In the genomic region with DNA sequence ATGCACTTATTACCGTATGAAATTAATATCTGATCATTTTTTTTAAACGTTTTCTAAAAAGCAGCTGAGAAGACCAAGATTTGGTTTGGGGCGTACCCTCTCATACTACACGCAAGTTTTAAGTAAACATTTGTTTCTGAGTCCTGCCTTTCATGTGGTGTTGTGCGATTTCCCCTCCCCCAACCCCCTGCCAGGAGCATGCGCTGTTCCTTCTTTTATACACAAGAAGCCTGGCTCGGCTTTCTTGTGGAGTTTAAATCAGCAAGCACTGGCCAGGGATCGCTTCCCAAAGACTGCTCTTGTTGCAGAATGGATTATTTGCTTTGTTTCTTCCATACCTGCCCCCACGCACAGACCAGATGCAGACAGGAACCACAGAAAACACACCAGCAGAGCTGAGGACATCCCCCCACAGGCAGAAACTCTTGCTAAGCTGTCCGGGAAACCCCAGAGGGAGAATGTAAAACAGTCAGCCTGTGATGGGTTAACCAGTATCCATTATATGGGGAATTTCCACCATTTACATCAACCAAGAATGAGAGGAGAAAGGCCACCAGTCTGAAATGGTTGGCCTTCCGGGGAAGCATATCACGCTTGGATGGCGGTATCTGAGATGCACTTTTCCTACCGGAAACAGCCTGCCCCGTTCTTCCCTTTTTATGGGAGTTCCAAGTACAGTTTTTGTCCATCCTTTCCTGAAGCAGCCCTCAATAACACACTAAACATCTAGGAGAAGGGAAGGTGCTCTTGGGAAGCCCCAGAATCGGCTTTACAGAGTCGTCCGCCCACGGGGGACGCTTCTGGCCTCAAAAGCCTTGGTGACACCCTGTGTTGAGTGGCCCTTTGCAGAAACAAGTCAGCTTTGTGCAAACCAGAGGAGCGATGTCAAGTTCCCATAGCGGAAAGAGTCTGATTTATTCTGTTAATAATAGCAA, we compare ENCODE assay signal across 9 mouse cellular contexts.
DNase-seq lines count a peak whose midpoint lies in the region; ATAC-seq and TF ChIP-seq lines count a peak whose summit lies in the region.
"Had no signal": no experiment of that assay in that cellular context is flagged by ENCODE, and none has a peak within 500 bp of the region (broad histone marks: within the 10 kb centered on the region; RNA-seq: fewer than 3 reads in every experiment).

No protein-coding gene starts in this region.

- no peaks in the 10 kb centered on the region for H3K27me3 ChIP-seq in kidney, adult 2 months (replicated peaks; ENCODE audit: control insufficient read depth, insufficient read depth, low read length)
- no peaks in the 10 kb centered on the region for H3K27me3 ChIP-seq in splenic B cell, adult 2 months (ENCODE audit: control insufficient read depth, insufficient read depth, low read length, poor library complexity, severe bottlenecking)

- DNase-seq in kidney, adult 2 months: no peak
- no peak for DNase-seq in kidney, adult 9 months
- DNase-seq in splenic B cell, adult 2 months (ENCODE audit: low read depth, low spot score): peak; percentile 42
- DNase-seq in cerebellum, postnatal 4 days (ENCODE audit: low spot score in 2 of 2): no peak
- DNase-seq in adrenal gland, postnatal 14 days: no peak
- DNase-seq: embryo, embryonic 11 days; layer of hippocampus, adult 9-11 months had no signal

- peak; percentile 30 for ATAC-seq in CD4-positive, CD25-positive, alpha-beta regulatory T cell, adult 4 months

- H3K4me3 ChIP-seq in kidney, adult 2 months (ENCODE audit: insufficient read depth, low read depth, low read length): no peak overlapping the region
- no peak overlapping the region for H3K4me3 ChIP-seq in bone marrow macrophage, adult 2 months (ENCODE audit: insufficient read depth, low read length)

- WGBS in kidney, adult 2 months: 90% methylated on average over 22 of the region's 22 CpGs

- no peaks in the 10 kb centered on the region for H3K36me3 ChIP-seq in kidney, adult 2 months (ENCODE audit: control insufficient read depth, insufficient read depth, low read length)
- H3K36me3 ChIP-seq in splenic B cell, adult 2 months (ENCODE audit: control insufficient read depth, insufficient read depth, low read length, poor library complexity, severe bottlenecking): no peaks in the 10 kb centered on the region

- H3K4me1 ChIP-seq in kidney, adult 2 months (ENCODE audit: control insufficient read depth, insufficient read depth, low read length): peaks cover 24% of the 10 kb centered on the region
- peaks cover 54% of the 10 kb centered on the region for H3K4me1 ChIP-seq in bone marrow macrophage, adult 2 months (ENCODE audit: control insufficient read depth, insufficient read depth, low read length)

- peak overlapping the region; percentile 26; the same call in 1 of the 2 replicates for H3K27ac ChIP-seq in kidney, adult 2 months (ENCODE audit: insufficient read depth, low read depth, low read length)
- H3K27ac ChIP-seq in bone marrow macrophage, adult 2 months (ENCODE audit: insufficient read depth, low read depth, low read length): peak overlapping the region; percentile 70; the same call in 1 of the 2 replicates

- TF ChIP-seq POLR2A in kidney, adult 2 months (IDR thresholded peaks at IDR 0.05; ENCODE audit: low read depth, low read length): no peak
- TF ChIP-seq POLR2A in bone marrow macrophage, adult 2 months (IDR thresholded peaks at IDR 0.05; ENCODE audit: borderline replicate concordance, low read depth, low read length): no peak

- no peak for TF ChIP-seq CTCF in kidney, adult 2 months (conservative IDR thresholded peaks at IDR 0.05; ENCODE audit: insufficient read depth, insufficient read length, low read depth, low read length)
- TF ChIP-seq CTCF in bone marrow macrophage, adult 2 months (IDR thresholded peaks at IDR 0.05; ENCODE audit: low read depth, low read length): no peak
